Mouse (Mus musculus) heart, adult 9 months (tissue): ENCODE results near the gene Zbtb20.

Experiments
- DNase-seq, 2 experiments: peaks; one replicate each; pipeline ENCODE4 v3.0.0; 2022; ENCODE audit warnings: low spot score in 2 of 2

Zbtb20 gene

DNA sequence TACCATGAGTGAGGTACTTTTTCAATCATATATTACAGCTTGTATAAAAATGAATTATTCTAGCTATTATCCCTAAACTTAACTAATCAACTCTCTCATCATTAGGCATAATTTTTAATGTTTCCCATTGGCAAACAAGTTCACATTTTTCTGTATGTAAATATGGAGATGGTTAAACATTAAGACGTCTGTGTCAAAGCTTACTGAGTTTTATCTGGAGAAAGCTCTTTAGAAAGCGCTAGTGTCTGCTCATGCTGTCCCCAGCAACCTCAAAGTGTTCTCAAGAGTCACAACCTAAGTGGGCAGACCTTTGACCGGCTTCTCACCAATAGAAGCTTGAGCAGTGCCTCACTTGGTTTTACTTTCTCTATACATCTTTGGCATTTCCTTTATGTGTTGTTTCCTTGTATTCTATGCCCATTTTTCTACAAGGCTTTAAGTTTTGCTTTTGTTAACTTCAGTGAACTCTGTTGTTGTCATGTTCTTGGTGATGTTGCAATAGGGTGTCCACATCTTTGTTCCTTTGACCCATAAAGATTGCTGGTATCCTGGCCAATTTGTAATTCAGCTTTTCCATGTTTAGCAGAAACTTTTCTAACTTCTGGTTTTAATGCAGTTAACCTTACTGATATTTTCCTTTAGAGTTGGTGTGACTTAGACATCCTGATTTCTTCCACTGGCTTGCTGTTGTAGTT, 522.1 kb downstream of the Zbtb20 start:
- no peak for DNase-seq

DNA sequence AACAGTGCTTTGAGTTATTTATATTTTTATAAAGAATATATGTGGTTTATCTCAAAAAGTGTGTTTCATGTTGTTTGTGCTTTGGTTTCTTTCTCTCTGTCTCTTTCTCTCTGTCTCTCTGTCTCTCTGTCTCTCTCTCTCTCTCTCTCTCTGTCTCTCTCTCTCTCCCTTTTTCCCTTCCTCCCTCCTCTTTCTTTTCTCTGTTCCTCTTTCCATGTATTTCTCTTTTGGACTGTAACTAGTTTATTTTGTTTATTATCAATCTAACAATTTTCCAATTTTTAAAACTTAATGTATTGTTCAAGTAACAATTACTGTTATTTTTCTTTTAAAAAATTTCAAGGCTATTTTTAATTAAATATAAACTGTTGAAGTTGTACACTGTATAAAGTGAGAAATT, 523.7 kb downstream of the Zbtb20 start:
- DNase-seq: no peak

DNA sequence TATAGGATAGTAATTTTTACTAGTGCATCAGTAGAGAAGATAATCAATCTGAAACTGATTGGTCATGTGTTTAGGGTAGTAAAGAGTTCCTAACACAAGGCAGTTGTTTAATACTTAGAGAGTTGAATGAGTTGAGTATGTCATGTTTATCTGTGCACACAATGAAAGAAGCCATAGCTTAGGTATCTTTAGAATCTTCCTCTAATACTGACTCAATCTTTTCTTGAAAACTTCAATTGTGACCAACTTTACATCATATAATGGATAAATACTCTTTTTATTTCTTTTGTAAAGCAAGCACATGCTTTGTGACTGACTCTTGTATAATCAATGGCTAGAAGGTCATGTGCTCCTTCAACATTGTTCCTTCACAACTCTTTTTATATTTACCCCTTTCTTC, 524.4 kb downstream of the Zbtb20 start:
- DNase-seq: no peak

DNA sequence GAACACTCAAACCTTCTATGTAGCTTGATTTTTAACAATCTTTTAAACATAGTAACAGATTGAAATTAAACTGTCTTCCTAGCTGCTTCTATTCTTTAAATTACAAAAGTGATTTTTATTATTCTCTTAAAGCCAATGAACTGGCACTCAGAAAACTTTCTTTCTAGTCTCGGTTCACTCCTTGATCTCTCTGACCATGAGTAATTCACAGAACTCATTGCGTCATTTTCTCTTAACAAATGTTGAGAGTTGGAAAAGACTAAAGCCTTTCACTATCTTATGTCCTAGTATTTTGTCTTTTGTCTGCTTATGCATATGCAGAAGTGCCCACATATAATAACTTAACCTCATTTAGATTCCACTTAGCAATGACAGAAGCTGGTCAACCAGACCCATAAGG, 525.3 kb downstream of the Zbtb20 start:
- DNase-seq: no peak

DNA sequence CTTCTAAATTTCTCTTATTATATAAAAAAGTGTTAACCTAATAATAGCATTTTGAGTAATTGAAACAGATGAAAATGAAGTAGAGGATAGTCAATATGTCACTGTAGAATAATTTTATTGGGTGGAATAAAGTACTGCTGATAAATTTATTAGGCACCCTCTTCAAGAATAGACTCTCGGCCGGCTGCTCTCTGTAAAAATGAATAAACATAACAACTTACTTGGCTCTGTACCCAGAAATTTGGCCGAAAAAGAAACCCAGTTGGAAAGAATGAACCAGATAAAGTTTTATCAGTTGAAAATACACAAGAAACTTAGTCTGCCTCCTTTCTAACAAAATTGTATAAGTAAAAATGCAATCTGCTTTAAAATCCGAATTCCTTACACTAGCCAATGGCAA, 527.2 kb downstream of the Zbtb20 start:
- no peak for DNase-seq

DNA sequence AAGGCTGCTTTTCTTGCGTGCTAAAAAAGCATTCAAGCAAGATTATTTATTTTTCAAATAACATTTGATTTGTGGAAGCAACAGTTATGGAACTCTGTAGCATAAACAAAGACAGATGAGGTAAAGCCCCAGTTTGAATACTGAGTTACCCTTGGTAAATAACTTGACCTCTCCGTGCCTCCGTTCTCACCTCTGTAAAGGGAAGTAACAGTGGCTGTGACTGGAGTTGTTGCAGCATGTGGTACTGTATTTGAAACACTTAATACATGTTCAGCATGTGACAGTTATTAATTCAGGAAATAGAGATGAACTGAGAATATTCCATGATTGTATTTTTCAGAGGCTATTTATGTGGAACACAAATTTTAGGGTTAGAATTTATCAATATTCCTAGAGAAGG, 529.4 kb downstream of the Zbtb20 start:
- DNase-seq: no peak

DNA sequence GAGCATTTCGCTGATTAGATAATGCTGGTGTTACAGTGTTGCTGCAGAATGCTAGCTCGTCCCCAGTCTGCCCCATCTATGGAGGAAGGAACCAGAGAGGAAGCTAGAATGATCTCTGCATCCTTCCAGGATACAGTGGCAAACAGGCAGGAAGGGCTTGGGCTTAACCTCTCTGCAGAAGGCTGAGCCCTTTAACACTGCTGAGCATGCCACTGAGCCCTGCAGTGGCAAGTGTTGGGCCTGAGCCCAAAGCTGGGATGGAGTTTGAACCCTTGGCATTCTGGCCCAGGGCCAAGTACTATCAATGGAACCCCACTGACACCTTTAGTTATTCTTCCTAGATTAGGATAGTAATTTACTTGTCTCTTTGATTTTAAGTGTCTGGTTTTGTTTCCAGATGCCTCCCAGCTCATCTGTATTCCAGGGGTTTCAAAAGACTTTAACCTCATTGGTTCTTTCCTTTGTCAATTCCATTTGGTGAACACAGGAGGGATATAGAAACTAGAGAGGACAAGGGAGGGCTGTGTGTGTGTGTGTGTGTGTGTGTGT, 532.0 kb downstream of the Zbtb20 start:
- peak in 1 of 2 experiments; percentile 39 for DNase-seq

DNA sequence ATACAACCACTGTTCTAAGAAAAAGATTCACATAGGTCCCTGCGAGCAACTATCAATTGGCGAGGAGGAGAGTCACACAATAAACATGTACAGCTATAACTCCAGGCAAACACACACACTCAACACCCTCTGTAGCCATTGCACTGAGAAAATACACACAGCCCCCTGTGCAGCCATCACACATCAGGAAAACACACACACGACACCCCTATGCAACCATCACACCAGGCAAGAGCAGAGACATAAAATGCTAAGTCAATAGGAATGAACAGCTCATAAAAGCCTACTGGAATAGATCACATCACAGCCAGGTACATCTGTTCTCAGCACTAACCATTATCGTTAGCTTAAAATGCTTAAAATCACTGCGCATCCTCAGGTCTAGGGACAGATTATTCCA, 532.9 kb downstream of the Zbtb20 start:
- DNase-seq: no peak

DNA sequence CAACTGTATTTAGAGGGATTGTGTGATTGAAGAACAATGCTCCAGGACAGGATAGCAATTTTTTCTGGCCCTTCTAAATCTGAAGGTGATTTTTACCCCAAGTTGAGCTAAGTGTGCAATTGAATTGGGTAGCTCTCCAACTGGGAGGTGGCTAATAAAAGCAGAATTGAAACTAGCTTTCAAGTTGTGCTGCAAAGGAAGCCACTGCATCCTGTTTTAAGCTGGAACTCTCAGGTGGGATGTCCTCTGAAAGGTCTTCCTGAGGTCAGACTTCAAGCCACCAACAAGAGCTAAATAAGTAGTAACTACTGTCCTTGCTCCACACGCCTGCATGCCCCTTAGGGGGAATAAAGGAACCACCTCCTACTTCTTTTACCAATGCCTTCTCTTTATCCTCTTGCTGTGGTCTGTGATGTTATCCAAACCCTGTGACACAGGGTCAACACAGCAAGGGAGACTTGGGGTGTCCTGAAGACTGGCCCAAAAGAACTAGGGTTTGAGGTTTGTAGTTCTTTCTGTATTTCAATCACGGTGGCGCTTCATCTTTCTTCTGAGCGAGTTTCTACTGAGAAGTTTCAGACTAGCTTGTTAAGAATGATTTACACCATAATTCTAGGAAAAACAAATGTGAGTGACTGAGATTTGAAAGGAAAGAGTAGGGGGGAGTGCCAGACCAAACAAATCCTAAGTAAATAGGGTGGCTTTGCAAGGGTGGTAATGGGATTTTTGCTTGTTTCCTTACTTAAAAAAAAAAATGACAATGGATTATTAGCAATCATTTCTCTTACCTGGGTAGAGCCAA, 533.6 kb downstream of the Zbtb20 start:
- peak; percentile 36 to 69 for DNase-seq

DNA sequence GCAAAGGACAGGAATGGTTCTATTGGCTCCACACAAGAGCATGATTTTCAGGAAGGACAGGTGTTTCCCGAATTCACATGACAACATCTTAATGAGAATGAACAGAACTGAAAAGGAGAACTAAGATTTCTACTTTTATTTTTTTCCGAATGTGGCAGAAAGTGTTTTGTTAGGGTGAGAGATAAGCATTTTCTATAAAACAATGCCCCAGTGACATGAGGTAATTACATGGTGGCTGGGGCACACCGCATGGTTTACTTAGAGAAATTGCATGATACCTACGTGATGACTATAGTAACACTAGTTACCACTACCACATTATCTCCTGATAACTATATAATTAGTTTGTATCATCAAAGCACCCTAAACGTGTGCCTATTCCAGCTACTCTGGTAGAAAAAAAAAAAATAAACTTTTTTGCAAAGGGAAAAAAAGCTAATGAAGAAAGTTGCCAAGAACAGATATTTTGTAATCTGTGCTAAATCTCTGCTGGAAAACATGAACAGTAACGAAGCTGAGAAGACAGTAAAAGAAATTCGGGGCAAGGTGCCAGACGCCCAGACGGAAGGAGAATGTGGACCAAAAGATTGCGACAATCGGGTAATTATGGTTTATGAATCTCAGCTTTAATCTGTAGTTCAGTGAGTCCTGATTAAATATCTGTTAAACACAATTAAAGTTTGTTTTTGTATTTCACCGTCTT, 534.4 kb downstream of the Zbtb20 start:
- no peak for DNase-seq

DNA sequence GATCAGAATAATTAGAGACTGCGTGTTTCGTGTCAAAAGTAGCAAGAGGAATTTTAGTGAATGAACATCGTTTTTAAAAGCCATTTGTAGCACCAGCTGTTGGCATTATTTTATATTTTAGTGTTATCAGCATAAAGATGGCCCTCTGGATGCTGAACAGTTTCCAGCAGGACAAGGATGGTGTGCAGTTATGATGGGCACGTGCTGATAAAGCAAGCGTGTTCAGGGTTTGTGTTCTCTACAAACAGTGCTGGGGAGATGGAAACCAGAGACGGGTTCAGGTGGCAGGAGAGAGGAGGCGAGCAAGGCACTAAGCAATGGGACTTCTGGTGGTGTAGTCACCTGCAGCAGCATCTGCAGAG, 534.9 kb downstream of the Zbtb20 start:
- no peak for DNase-seq

DNA sequence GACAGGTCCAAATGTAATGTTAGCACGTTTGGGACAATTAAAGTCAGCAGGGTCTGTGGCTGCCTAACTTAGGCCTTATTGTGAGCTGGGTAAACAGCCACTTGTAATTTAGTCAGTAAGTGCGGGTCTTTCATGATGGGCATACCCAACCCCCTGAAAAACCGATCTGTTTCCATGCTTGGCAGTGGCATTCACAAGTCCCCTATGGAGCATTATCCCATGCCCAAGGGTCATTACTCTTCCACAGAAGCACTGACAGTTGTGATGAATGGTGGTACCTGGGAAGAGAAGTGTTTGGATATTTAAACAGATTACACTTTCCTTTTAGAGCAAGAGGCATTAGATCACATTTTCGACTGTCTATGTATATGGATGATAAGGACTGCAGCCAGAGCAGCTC, 540.2 kb downstream of the Zbtb20 start:
- no peak for DNase-seq

DNA sequence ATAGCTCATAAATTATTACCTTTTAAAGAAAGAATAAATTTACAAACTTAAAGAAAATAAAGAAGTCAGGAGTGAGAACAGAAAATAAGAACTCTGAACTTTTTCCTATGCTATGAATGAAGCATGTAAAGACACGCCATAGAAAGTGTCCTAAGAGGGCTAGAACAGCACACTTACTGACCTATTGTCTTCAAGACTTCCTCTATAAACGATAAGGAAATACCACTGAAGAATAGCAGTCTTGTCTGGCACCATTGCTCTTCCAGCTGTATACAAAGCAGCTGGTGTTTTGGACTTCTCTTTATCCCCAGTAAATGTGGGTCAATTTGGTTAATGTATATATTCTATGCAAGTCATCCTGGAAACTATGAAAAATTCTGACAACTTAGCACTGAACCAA, 544.2 kb downstream of the Zbtb20 start:
- DNase-seq: no peak

DNA sequence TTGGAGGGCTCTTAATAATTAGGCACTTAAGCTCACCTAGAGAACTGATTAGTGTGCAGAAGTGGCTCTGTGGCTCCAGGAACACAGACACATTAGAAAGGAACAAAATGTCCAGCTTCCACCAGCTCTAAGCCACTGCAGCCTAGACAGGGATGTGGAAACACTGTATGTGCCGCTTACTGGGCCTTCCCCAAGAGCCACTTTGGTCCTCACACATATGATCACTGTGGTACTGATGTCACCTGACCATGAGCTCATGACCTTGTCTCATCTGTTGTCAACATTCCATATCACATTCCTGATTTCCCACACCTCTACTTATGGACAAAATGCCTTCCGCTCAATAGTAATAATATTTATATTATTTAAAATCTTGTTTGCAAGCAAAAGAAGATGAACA, 553.3 kb downstream of the Zbtb20 start:
- DNase-seq: no peak

DNA sequence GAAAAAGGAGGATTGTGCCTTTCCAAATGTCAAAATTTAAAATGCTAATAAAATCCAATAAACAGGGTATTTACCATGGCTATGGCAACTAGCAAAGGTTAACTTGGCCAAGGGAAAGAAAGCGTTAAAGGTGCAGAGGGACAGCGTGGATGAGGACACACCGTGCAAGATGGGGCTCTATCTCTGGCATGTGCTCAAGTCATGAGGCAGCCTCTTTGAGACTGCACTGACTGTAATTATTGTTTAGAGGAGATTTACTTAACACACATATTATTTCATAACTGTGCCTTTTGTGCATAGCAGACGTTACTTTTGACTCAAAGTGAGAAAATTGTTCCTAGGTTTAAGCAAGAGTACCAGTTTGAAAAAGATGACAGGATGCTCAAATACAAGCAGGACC, 554.3 kb downstream of the Zbtb20 start:
- no peak for DNase-seq

DNA sequence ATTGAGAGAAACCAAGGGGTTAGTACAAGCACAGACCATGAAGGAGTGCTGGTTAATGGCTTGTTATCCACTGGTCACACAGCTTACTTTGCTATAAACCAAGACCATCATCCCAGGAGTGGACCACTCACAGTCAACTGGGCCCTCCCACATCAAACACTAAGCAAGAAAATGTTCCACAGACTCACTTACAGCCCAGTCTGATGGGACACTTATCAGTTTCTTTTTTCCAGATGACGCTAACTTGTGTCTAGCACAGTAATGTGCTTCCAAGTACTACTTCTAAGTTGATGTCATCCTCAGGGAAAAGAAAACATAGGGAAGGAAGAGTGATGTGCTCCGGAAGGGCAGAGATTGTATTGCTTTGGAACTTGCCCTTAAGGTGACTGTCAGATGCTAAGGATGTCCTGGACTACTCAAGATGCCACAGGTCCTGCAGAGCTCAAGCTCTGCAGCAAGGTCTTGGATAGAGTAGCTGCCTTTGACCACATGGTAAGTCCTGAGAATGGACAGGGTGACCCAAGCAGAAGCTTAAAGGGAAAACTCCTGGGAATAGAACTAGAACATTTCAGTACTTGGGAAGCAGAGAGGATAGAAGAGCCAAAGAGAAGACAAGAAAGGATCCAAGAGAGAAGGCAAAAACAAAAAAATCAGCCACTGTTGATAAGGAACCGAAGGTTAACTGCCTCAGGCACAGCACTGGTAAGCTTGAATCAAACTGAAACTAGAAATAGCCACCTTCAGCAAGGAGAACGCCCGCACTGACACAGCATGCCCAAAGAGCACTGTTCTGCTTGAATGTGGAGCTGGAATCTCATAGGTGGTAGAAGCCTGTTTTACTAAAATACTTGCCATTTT, 556.1 kb downstream of the Zbtb20 start:
- peak; percentile 42 to 73 for DNase-seq

DNA sequence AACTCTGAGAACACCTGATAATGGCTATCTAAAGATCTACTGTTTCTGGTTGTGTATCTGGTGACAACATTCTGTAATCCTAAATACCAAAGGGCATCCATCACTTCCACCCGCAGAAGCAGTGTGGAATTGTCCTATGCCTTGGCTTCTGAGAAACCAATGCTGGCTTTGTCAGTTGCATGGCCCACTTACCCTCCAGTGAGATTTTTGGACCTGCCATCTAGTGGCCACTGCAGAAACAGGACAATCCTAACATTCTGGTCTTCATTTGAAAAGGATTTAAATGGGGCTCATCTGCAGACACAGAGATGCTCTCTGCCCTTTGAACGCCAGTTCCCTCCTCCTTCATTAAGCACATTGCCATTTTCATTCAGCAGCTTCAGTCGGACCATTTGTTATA, 559.3 kb downstream of the Zbtb20 start:
- no peak for DNase-seq

DNA sequence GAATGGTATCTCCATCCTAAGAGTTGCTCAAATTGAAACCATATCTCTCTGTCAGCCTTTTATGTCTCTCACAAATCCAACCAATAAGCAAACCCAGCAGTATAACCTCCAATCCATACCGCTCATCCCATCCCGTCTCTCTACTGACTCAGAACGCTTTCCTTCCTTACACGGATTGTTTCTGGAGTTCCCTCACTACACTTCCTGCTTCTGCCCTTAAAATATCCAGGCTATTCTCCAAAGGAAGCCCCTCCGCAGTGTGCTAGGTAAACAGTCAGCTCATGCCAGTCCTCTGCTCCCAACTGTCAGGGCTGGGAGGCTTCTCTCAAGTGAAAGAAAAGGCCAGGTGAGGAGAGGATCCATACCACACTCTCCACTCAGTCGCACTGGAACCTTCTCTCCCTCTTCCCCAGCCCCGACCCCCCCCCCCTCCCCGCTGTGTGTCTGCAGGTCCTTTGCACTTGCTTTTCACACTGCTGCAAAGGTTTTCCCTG, 563.2 kb downstream of the Zbtb20 start:
- no peak for DNase-seq

DNA sequence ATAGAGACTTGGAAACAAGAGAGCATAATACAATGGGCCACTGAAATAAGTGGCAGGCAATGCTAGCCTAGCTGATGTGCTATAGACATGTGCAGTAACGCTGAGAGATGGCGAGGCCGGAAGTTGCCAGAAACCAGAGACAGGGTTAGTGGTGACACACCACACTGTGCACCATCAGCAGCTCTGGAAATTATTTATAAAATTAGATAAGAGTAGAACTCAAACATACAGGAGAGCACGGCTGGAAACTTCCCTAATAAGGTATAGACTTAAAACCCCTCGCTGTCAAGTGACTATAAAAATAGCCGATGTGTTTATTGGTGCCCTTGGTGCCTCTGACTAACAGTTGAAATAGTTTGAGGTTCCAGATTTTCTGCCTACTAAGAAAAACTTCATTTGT, 565.7 kb downstream of the Zbtb20 start:
- no peak for DNase-seq

DNA sequence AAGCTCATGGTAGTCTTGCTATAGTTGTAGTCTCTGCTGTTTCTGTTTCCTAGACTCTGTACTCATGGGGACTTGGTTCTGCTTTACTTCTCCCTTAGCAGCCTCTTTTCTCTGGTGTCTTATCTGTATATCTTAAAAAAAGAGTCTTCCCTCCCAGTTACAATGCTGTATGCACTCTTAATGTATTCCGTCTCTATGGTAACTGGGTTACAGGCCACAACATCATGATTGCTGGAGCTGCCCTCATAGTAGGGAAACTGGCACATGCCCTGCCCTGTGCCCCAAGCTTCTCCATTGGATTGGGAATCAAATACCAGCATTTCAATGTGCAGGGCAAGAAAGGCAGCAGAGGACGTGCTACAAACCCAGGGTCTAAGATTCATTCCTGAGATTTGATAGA, 567.4 kb downstream of the Zbtb20 start:
- no peak for DNase-seq

DNA sequence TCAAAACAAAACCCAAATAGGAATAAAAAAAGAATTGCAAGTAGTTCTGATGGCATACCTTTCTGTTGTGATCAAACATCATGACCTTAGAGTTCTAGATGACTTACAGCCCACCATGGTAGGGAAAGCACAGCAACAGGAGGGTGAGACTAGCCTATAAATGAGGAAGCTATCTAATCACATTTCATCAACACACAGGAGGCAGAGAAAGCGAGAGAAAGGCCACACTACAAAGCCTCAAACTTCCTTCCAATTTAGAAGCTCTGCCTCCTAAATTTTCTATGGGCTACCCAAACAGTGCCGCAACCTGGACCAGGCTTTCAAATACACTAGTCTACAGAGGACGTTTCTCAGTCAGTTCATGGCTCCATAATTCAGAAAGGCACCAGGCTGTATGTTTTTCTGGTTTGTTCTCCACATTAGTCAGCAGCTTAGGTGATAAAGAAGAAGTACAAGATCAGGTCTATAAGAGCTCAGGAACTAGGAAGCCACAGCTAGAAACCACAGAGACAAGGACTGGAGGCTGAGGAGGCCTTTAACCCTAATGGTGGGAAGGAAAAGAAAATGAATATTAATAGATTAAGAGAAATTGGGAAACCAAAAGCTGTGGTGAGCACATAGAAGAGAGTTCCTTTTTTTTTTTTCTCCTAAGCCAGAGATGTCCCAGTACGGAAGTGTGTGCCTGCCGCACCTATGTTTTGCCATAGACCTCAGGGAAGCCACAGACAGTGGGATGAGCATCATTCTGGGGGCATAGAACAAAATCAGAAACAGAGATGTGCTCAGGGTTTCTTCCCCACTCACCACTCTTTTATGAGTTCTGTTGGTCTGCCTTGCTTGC, 572.7 kb downstream of the Zbtb20 start:
- DNase-seq: no peak
